Mouse (Mus musculus) heart, embryonic 12.5 days (tissue): ENCODE results near the gene Rab5c. TPM values are rescaled to one million over a fixed set of nuclear protein-coding genes. Genes with fewer than 3 reads are reported as not detected.

Source experiments
- ATAC-seq: fragments of 200-750 bp; cut with Nextera tagmentation; 2 replicates; pipeline ENCODE4 v1.8.0; 2017; ENCODE audit warnings: moderate TSS enrichment, moderate library complexity; ENCODE audit not compliant: insufficient number of reproducible peaks, low FRiP score
- H3K27ac ChIP-seq: fragments of 300-500 bp; sonication (generic); 2 replicates; pipeline ENCODE4 v1.5.1; 2016; ENCODE audit warnings: mild to moderate bottlenecking, moderate library complexity; ENCODE audit not compliant: poor library complexity, severe bottlenecking
- H3K27me3 ChIP-seq: fragments of 300-500 bp; sonication (generic); replicated peaks from 2 replicates; pipeline ENCODE4 v1.6.1; 2016; ENCODE audit warnings: mild to moderate bottlenecking, moderate library complexity
- H3K36me3 ChIP-seq: fragments of 300-500 bp; sonication (generic); 2 replicates; pipeline ENCODE4 v1.6.1; 2016; ENCODE audit warnings: mild to moderate bottlenecking, moderate library complexity
- H3K4me1 ChIP-seq: fragments of 300-500 bp; sonication (generic); replicated peaks from 2 replicates; pipeline ENCODE4 v1.6.1; 2016; ENCODE audit warnings: mild to moderate bottlenecking
- H3K4me2 ChIP-seq: fragments of 300-500 bp; sonication (generic); 2 replicates; pipeline ENCODE4 v1.6.1; 2016; ENCODE audit warnings: mild to moderate bottlenecking, moderate library complexity
- H3K4me3 ChIP-seq: fragments of 300-500 bp; sonication (generic); 2 replicates; pipeline ENCODE4 v1.5.1; 2016; ENCODE audit warnings: mild to moderate bottlenecking
- H3K9ac ChIP-seq: fragments of 300-500 bp; sonication (generic); 2 replicates; pipeline ENCODE4 v1.6.1; 2016; ENCODE audit warnings: mild to moderate bottlenecking, moderate library complexity
- H3K9me3 ChIP-seq: fragments of 300-500 bp; sonication (generic); replicated peaks from 2 replicates; pipeline ENCODE4 v1.6.1; 2016; ENCODE audit warnings: mild to moderate bottlenecking, moderate library complexity
- WGBS: fragments of 180-500 bp; shearing (Covaris S2); methylation state at CpG from one replicate; pipeline ENCODE4 v1.1.7; 2016; 5-methylcytosine and 5-hydroxymethylcytosine counted together
- polyA plus RNA-seq: library from polyadenylated mRNA; unstranded; fragments of >200 nt; fragmentation: Nextera tagmentation; extraction: Ambion mirVana; gene quantifications from 2 replicates; pipeline ENCODE4 v1.2.1, GENCODE M21; 2016

Rab5c gene
- polyA plus RNA-seq, 1 experiment from 2014 or later = 11.4 TPM

DNA sequence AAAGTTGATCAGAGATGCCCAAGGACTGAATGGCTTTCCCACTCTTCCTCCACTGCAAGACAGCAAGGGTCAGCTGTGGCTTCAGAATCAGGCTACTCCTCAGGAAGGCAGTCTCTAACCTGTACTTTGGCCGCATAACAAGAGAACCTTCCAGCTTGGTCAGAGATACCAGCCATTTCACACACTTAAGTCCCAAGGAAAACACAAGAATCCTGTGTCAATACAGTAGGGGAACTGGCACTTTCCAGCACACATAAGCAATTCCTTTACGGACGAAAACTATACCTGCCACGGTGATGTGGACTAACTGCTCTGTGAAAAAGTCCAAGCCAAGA, 1.3 kb downstream of the Rab5c start:
- H3K4me3 ChIP-seq = peak overlapping the region; percentile 99
- H3K9ac ChIP-seq = peak overlapping the region; percentile 98
- H3K36me3 ChIP-seq = peaks cover 9% of the 10 kb centered on the region; the same call in 1 of the 2 replicates
- ATAC-seq = no peak
- H3K27ac ChIP-seq = no peak overlapping the region
- H3K27me3 ChIP-seq = peaks cover 7% of the 10 kb centered on the region
- WGBS = 59% methylated on average over 4 of the region's 4 CpGs
- no peaks in the 10 kb centered on the region for H3K9me3 ChIP-seq
- peak overlapping the region; percentile 98 for H3K4me2 ChIP-seq
- peaks cover 24% of the 10 kb centered on the region for H3K4me1 ChIP-seq

DNA sequence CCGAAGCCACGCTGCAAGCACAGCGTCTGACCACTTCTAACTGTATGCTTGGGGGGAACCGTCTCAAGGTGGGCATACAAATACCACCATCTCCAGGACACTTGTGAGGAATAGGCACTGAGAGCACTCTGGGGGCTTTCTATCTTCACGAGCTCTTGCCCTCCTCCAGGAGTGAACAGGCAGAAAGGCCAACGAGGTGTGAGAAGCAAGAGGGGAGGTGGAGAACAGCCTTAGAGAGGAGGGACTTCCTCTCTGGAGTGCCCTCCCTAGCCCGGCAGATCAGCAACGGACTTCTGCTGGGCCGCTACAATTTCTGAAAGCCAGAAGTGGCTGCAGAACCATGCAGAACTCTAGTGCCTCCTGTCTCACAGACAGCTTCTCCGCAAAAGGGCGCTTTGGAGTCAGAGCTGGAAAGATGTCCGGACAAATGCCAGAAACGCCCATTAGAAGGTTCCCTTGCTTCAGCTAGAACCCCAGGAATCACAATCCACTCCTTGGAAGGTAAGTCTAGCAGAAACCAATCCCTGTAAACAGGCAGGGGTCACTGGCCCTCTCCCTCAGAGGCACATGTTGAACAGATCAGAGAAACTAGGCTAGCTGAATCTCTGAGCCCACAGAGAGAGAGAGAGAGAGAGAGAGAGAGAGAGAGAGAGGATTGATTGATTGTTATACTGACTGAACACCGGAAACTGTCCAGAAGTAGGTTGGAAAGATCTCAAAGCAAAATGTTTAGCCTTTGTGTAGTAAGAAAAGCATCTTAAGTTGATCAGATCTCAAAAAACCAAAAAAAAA, 1.9 kb downstream of the Rab5c start:
- Histone ChIP-seq H3K9ac (peak overlapping the region; percentile 57), H3K9me3 (no peaks in the 10 kb centered on the region), H3K4me2 (peak overlapping the region; percentile 98), H3K36me3 (peaks cover 9% of the 10 kb centered on the region; the same call in 1 of the 2 replicates), H3K4me3 (peak overlapping the region; percentile 99), H3K27ac (0 out of 2 replicates have a peak overlapping the region, but pooled peaks have one; percentile 12), H3K27me3 (peaks cover 4% of the 10 kb centered on the region), H3K4me1 (peaks cover 24% of the 10 kb centered on the region)
- 57% methylated on average over 14 of the region's 14 CpGs for WGBS
- no peak for ATAC-seq

DNA sequence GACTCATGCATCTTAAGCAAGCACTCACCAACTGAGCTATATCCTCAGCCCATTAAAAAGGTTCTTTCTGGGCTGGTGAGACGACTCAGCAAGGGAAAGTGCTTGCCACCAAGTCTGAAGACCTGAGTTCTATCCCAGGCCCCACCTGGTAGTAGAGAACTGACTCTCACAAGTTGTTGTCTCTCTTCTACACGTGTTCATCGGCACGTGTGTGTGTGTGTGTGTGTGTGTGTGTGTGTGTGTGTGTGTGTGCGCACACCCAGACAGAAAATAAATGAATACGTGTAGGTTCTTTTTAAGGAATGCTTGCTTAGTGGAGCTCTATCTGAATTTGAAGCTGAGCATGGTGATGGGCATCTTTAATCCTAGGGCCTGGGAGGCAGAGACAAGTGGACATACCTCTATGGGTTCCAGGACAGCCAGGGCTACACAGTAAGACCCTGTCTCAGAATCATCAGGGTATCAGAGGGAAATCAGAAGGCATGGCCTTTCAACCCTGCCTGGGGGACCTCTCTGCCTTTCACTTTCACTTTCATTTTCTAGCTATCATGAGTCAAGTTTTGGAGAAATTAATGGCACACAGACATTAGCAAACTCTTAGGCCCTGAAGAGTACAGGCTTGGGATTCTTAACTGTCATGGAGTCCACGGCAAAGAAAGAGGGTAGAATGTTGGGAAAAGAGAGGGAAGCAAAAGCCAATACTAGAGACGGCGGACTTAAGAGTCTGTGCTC, 2.7 kb downstream of the Rab5c start:
- peaks cover 24% of the 10 kb centered on the region for H3K4me1 ChIP-seq
- no peak overlapping the region for H3K27ac ChIP-seq
- WGBS = 90% methylated on average over 9 of the region's 9 CpGs
- peaks cover 9% of the 10 kb centered on the region; the same call in 1 of the 2 replicates for H3K36me3 ChIP-seq
- H3K9me3 ChIP-seq = no peaks in the 10 kb centered on the region
- peaks cover 4% of the 10 kb centered on the region for H3K27me3 ChIP-seq
- no peak for ATAC-seq
- peak overlapping the region; percentile 98 for H3K4me2 ChIP-seq
- peak overlapping the region; percentile 28 for H3K4me3 ChIP-seq
- peak overlapping the region; percentile 57; the same call in 1 of the 2 replicates for H3K9ac ChIP-seq

DNA sequence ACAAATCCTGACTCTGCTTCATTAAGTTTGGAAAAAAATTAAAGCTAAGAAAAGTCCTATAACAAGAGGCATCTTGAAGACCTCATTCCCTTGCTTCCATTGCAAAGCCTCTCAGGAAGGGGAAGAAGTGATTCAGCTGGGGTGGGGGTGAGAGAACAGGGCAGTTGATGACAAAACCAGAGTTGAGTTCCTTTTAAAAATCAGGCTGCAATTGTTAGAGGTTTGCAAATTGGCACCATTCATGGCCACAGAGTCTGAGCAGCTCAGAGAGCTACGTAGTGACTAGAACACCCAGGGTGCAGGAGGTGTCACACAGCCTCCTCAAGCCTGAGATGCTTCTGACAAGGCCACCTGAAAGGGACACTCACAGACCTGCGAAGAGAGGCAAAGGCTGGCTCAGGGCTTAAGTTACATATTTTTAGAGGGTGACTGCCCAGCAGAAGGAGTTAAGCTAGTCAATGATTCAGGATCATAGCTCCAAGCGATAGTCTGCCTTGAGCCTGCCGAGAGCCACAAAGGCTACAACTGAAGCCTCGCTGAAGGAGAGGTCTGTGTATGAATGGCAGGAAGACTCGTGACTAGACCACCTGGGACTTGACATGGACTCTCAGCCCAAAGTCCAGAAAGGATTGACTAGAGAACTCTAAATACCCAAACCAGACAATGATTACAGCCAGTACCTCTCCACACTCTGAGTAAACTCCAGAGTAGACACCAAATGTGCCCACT, 7.4 kb downstream of the Rab5c start:
- WGBS = 86% methylated on average over 6 of the region's 6 CpGs
- Histone ChIP-seq H3K27ac (no peak overlapping the region), H3K4me2 (no peak overlapping the region), H3K27me3 (no peaks in the 10 kb centered on the region), H3K9ac (no peak overlapping the region), H3K4me1 (peaks cover 5% of the 10 kb centered on the region), H3K9me3 (no peaks in the 10 kb centered on the region), H3K4me3 (no peak overlapping the region), H3K36me3 (peaks cover 23% of the 10 kb centered on the region)
- no peak for ATAC-seq

DNA sequence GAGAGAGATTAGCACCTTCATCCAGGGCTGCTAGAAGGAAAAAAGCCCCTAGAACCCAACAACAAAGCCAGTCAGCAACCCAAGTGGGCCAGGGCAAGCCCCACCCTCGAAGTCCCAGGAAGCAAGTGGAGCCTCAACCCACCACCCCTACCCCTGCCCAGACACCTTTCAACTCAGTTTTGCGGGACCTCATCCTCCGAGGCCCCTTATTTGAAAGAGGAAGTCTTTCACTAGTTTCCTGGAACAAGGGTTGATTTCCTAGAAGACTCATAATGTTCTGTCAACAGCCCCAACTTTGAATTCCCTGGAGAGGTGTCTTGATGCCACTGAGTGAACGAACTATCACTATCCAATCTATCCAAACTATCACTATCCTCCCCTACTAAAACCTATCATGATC, 8.0 kb downstream of the Rab5c start:
- Histone ChIP-seq H3K4me3 (no peak overlapping the region), H3K9me3 (no peaks in the 10 kb centered on the region), H3K9ac (no peak overlapping the region), H3K4me1 (peaks cover 5% of the 10 kb centered on the region), H3K27ac (no peak overlapping the region), H3K27me3 (no peaks in the 10 kb centered on the region), H3K36me3 (peaks cover 21% of the 10 kb centered on the region), H3K4me2 (no peak overlapping the region)
- 77% methylated on average over 4 of the region's 4 CpGs for WGBS
- ATAC-seq = no peak

DNA sequence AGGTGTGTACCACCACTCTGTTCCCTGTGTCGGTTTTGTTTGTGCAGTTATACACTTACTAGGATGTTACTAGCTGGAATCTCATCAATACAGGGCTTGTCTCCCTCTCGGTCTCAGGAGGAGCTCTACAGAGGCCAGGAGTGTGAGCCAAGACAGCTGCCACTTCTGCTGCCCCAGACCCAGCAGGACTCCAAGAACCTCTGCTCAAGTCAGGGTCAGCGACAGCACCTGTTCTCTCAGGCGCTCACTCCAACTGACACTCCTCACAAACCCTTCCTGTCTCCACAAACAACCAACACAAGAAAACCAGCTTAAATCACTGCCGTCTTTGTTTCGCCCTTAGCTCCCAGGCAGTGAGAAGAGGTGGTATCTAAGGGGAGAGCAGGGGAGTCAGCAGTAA, 9.4 kb downstream of the Rab5c start:
- H3K4me1 ChIP-seq = peaks cover 14% of the 10 kb centered on the region
- H3K9ac ChIP-seq = no peak overlapping the region
- WGBS = 87% methylated on average over 6 of the region's 6 CpGs
- no peak for ATAC-seq
- H3K9me3 ChIP-seq = no peaks in the 10 kb centered on the region
- no peaks in the 10 kb centered on the region for H3K27me3 ChIP-seq
- no peak overlapping the region for H3K4me2 ChIP-seq
- no peak overlapping the region for H3K27ac ChIP-seq
- peaks cover 20% of the 10 kb centered on the region for H3K36me3 ChIP-seq
- no peak overlapping the region for H3K4me3 ChIP-seq

DNA sequence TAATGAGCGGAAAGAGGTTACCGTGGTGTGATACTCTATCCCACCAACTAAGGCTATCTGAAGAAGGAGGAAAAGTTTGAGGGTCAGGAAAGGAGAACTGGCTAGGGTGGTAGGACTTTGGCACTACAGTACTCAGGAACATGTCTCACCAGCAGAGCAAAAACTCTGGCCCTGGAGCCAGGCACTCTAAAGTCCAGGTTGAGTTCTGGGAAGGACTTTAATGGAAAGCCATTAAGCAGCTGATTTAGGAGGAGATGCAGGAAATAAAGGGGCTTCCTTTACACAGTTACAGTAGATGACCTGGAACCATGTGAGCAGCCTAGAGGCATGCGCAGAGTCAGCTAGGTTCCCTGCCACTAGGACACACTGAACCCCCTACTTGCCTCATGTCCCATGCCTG, 10.8 kb downstream of the Rab5c start:
- Histone ChIP-seq H3K27ac (no peak overlapping the region), H3K36me3 (peaks cover 14% of the 10 kb centered on the region), H3K9ac (no peak overlapping the region), H3K9me3 (no peaks in the 10 kb centered on the region), H3K4me3 (no peak overlapping the region), H3K4me1 (peaks cover 24% of the 10 kb centered on the region), H3K27me3 (no peaks in the 10 kb centered on the region), H3K4me2 (no peak overlapping the region)
- no peak for ATAC-seq
- WGBS = 93% methylated on average over 3 of the region's 3 CpGs

DNA sequence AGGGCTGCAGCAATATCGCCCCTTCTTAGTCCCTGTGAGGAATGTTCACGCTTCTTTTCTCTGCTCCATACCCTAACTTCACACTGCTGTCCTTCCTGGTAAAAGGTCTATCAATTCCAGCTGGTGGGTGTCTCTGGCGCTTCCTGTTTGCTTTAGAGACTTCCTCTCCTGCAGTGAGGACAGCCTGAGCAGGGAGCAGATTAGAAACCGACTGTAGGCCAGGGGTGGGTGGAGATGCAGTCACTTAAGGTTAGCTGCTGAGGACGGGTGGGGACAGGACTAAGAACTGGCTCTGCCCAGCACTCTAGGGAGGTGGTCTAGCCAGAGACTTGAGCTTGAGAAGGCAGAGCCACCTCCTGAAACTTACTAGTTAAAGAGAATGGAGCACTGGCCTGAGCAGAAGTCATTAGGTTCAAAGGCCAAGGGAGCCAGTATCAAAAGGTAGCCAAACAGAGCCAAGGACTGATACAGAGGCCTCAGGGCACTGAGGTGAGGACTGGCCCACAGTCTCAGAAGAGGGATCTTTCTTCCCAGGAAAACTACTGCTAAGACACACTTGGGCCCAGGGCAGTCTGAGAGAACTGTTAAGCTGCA, 13.0 kb downstream of the Rab5c start:
- peak; percentile 60 for ATAC-seq
- Histone ChIP-seq H3K9me3 (no peaks in the 10 kb centered on the region), H3K36me3 (peaks cover 14% of the 10 kb centered on the region), H3K27me3 (no peaks in the 10 kb centered on the region), H3K4me2 (no peak overlapping the region; the same call in 1 of the 2 replicates), H3K9ac (peak overlapping the region; percentile 29; the same call in 1 of the 2 replicates), H3K4me1 (peaks cover 46% of the 10 kb centered on the region), H3K4me3 (no peak overlapping the region), H3K27ac (peak overlapping the region; percentile 69)
- 31% methylated on average over 5 of the region's 5 CpGs for WGBS

DNA sequence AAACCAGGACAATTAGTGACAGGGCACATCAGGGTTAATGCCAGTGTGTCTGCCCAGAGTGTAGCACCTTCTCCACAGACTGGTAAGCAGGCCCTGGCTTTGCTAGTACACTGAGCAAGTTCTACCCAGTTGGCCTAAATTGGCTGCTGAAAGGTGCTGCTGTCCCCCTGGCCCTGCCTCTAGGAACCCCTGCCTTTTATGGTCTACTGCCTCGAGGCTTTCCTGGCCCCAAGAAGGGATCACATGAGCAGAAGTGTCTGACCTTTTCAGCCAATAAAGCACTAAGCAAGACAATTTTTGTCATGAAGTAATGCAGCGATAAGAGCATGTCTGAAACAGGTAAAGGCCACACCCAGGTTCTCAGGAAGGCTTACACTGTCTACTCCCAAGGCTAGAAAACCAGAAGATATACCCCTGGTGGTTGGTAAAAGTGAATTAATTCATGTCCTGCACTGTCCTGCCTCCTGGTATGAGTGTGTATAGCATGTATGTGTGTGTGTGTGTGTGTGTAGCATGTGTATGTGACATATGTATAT, 15.5 kb downstream of the Rab5c start:
- H3K4me1 ChIP-seq = peaks cover 50% of the 10 kb centered on the region
- no peak for ATAC-seq
- 51% methylated on average over 2 of the region's 2 CpGs for WGBS
- H3K27ac ChIP-seq = peak overlapping the region; percentile 82
- no peaks in the 10 kb centered on the region for H3K27me3 ChIP-seq
- H3K9me3 ChIP-seq = no peaks in the 10 kb centered on the region
- H3K36me3 ChIP-seq = peaks cover 18% of the 10 kb centered on the region
- H3K4me2 ChIP-seq = peak overlapping the region; percentile 27; the same call in 1 of the 2 replicates
- peak overlapping the region; percentile 50 for H3K9ac ChIP-seq
- H3K4me3 ChIP-seq = no peak overlapping the region

DNA sequence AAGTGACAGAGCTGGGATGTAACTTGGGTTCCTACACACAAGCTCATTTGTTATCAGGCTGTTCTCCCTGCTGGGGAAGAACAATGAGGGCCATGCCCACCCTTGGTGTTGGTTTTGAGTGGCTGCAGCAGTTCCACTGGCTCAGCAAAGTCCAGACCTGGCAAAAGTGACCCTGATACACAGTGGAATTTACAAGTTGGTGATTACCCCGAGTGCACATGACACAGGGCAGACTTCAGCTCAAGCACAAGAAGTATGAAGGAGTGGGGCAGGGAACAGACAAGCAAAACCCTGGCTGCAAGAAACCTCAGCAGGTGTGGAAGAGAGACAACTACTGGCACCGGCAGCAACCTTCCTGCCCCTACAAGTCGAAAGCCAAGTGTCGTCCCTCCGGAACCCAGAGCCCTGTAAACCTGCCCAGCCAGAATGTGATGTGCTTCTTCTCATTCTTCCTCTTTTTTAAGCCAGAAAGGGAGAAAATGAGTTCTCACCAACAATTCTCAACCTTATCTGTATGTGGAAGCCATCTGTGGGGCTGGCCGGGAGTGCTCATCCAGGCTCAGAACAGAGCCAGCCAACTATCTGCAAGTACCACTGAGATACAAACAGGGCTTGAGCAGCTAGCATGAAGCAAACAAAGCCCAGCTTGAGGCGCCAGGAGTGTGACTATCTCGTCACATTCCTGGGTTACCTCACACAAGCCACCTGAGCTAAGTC, 16.1 kb downstream of the Rab5c start:
- 0 out of 2 replicates have a peak, but pooled peaks have one; percentile 26 for ATAC-seq
- H3K36me3 ChIP-seq = peaks cover 24% of the 10 kb centered on the region
- peak overlapping the region; percentile 82 for H3K27ac ChIP-seq
- H3K9me3 ChIP-seq = no peaks in the 10 kb centered on the region
- WGBS = 36% methylated on average over 8 of the region's 8 CpGs
- H3K9ac ChIP-seq = peak overlapping the region; percentile 50
- H3K4me2 ChIP-seq = peak overlapping the region; percentile 27
- H3K4me1 ChIP-seq = peaks cover 50% of the 10 kb centered on the region
- no peaks in the 10 kb centered on the region for H3K27me3 ChIP-seq
- H3K4me3 ChIP-seq = no peak overlapping the region
